Mouse (Mus musculus): ENCODE data around the gene Slc26a6. TPM values are rescaled to one million over a fixed set of nuclear protein-coding genes. Genes with fewer than 3 reads are reported as not detected.
A peak's percentile ranks its signal among the peaks of the same experiment; 100 is the strongest.

Slc26a6 gene
- polyA plus RNA-seq, 1 experiment from 2014 or later: 14.5 TPM

GRCm38 (mm10) chr9:108936418-108937364 is 83.6 kb downstream of the Slc26a6 start, which contains the start of gene Uqcrc1:
Gene Uqcrc1, plus strand, starts transcription at chr9:108936633.
- no peaks in the 10 kb centered on the region for H3K9me3 ChIP-seq (ENCODE audit: control insufficient read depth, low read length)
- H3K36me3 ChIP-seq (ENCODE audit: control insufficient read depth, insufficient read depth, low read length): peaks cover 30% of the 10 kb centered on the region
- H3K27ac ChIP-seq (ENCODE audit: low read depth, low read length): no peak within 1 kb of the TSS
- 1% methylated on average over 58 of the region's 58 CpGs for WGBS
- H3K9ac ChIP-seq (ENCODE audit: low read depth, low read length): peak within 1 kb of the TSS; percentile 80
- peak within 1 kb of the TSS; percentile 94 for H3K4me3 ChIP-seq (ENCODE audit: low read length)
- H3K4me2 ChIP-seq (replicated peaks; ENCODE audit: low read depth, low read length): peak within 1 kb of the TSS; percentile 72
- H3K27me3 ChIP-seq (ENCODE audit: control insufficient read depth, insufficient read depth, low read length): no peaks in the 10 kb centered on the region
- ATAC-seq (ENCODE audit: low FRiP score, low TSS enrichment): peak; percentile 93
- peaks cover 4% of the 10 kb centered on the region for H3K4me1 ChIP-seq (ENCODE audit: control insufficient read depth, insufficient read depth, low read length)

GRCm38 (mm10) chr9:108945111-108945510 is 92.0 kb downstream of the Slc26a6 start:
- H3K36me3 ChIP-seq (ENCODE audit: control insufficient read depth, insufficient read depth, low read length): peaks cover 80% of the 10 kb centered on the region
- H3K9ac ChIP-seq (ENCODE audit: low read depth, low read length): no peak overlapping the region
- no peaks in the 10 kb centered on the region for H3K9me3 ChIP-seq (ENCODE audit: control insufficient read depth, low read length)
- no peak overlapping the region for H3K4me3 ChIP-seq (ENCODE audit: low read length)
- H3K27ac ChIP-seq (ENCODE audit: low read depth, low read length): no peak overlapping the region
- no peak for ATAC-seq (ENCODE audit: low FRiP score, low TSS enrichment)
- H3K27me3 ChIP-seq (ENCODE audit: control insufficient read depth, insufficient read depth, low read length): no peaks in the 10 kb centered on the region
- no peak overlapping the region for H3K4me2 ChIP-seq (replicated peaks; ENCODE audit: low read depth, low read length)
- 87% methylated on average over 9 of the region's 9 CpGs for WGBS
- H3K4me1 ChIP-seq (ENCODE audit: control insufficient read depth, insufficient read depth, low read length): peaks cover 3% of the 10 kb centered on the region; the same call in 1 of the 2 replicates

GRCm38 (mm10) chr9:108945608-108946007 is 92.5 kb downstream of the Slc26a6 start:
- Histone ChIP-seq H3K9me3 (ENCODE audit: control insufficient read depth, low read length) (no peaks in the 10 kb centered on the region), H3K4me3 (ENCODE audit: low read length) (no peak overlapping the region), H3K27me3 (ENCODE audit: control insufficient read depth, insufficient read depth, low read length) (no peaks in the 10 kb centered on the region), H3K4me1 (ENCODE audit: control insufficient read depth, insufficient read depth, low read length) (peaks cover 3% of the 10 kb centered on the region; the same call in 1 of the 2 replicates), H3K27ac (ENCODE audit: low read depth, low read length) (no peak overlapping the region), H3K9ac (ENCODE audit: low read depth, low read length) (no peak overlapping the region), H3K4me2 (replicated peaks; ENCODE audit: low read depth, low read length) (no peak overlapping the region), H3K36me3 (ENCODE audit: control insufficient read depth, insufficient read depth, low read length) (peaks cover 81% of the 10 kb centered on the region)
- 89% methylated on average over 5 of the region's 5 CpGs for WGBS
- ATAC-seq (ENCODE audit: low FRiP score, low TSS enrichment): no peak

GRCm38 (mm10) chr9:108949231-108949966 is 96.3 kb downstream of the Slc26a6 start:
- peak overlapping the region; percentile 77; the same call in 1 of the 2 replicates for H3K27ac ChIP-seq (ENCODE audit: low read depth, low read length)
- H3K4me2 ChIP-seq (replicated peaks; ENCODE audit: low read depth, low read length): no peak overlapping the region
- no peak overlapping the region for H3K9ac ChIP-seq (ENCODE audit: low read depth, low read length)
- peaks cover 8% of the 10 kb centered on the region; the same call in 1 of the 2 replicates for H3K27me3 ChIP-seq (ENCODE audit: control insufficient read depth, insufficient read depth, low read length)
- H3K9me3 ChIP-seq (ENCODE audit: control insufficient read depth, low read length): no peaks in the 10 kb centered on the region
- H3K36me3 ChIP-seq (ENCODE audit: control insufficient read depth, insufficient read depth, low read length): peaks cover 58% of the 10 kb centered on the region
- 69% methylated on average over 13 of the region's 13 CpGs for whole genome bisulfite sequencing
- H3K4me1 ChIP-seq (ENCODE audit: control insufficient read depth, insufficient read depth, low read length): peaks cover 8% of the 10 kb centered on the region; the same call in 1 of the 2 replicates
- H3K4me3 ChIP-seq (ENCODE audit: low read length): no peak overlapping the region
- ATAC-seq (ENCODE audit: low FRiP score, low TSS enrichment): peak; percentile 47; the same call in 1 of the 2 replicates

- 86% methylated on average over 9 of the region's 9 CpGs for WGBS
- peaks cover 50% of the 10 kb centered on the region for H3K36me3 ChIP-seq (ENCODE audit: control insufficient read depth, insufficient read depth, low read length)
- H3K9ac ChIP-seq (ENCODE audit: low read depth, low read length): no peak overlapping the region
- no peaks in the 10 kb centered on the region for H3K9me3 ChIP-seq (ENCODE audit: control insufficient read depth, low read length)
- H3K27me3 ChIP-seq (ENCODE audit: control insufficient read depth, insufficient read depth, low read length): peaks cover 8% of the 10 kb centered on the region; the same call in 1 of the 2 replicates
- H3K4me2 ChIP-seq (replicated peaks; ENCODE audit: low read depth, low read length): no peak overlapping the region
- H3K4me1 ChIP-seq (ENCODE audit: control insufficient read depth, insufficient read depth, low read length): peaks cover 8% of the 10 kb centered on the region; the same call in 1 of the 2 replicates
- ATAC-seq (ENCODE audit: low FRiP score, low TSS enrichment): no peak
- H3K27ac ChIP-seq (ENCODE audit: low read depth, low read length): peak overlapping the region; percentile 66; the same call in 1 of the 2 replicates
- H3K4me3 ChIP-seq (ENCODE audit: low read length): no peak overlapping the region
Measured at GRCm38 (mm10) chr9:108949967-108950728, 97.1 kb downstream of the Slc26a6 start.

- Histone ChIP-seq H3K27me3 (ENCODE audit: control insufficient read depth, insufficient read depth, low read length) (peaks cover 8% of the 10 kb centered on the region; the same call in 1 of the 2 replicates), H3K4me2 (replicated peaks; ENCODE audit: low read depth, low read length) (peak within 1 kb of the TSS; percentile 45), H3K36me3 (ENCODE audit: control insufficient read depth, insufficient read depth, low read length) (peaks cover 24% of the 10 kb centered on the region), H3K27ac (ENCODE audit: low read depth, low read length) (no peak within 1 kb of the TSS), H3K9me3 (ENCODE audit: control insufficient read depth, low read length) (no peaks in the 10 kb centered on the region), H3K9ac (ENCODE audit: low read depth, low read length) (peak within 1 kb of the TSS; percentile 42; the same call in 1 of the 2 replicates), H3K4me3 (ENCODE audit: low read length) (peak within 1 kb of the TSS; percentile 20), H3K4me1 (ENCODE audit: control insufficient read depth, insufficient read depth, low read length) (peaks cover 8% of the 10 kb centered on the region; the same call in 1 of the 2 replicates)
- WGBS: 12% methylated on average over 15 of the region's 15 CpGs
- no peak for ATAC-seq (ENCODE audit: low FRiP score, low TSS enrichment)
Measured at GRCm38 (mm10) chr9:108953081-108953636, 100.1 kb downstream of the Slc26a6 start, which contains the start of gene Col7a1. Gene Col7a1, plus strand, starts transcription at chr9:108953586.

GRCm38 (mm10) chr9:108955241-108955640 is 102.2 kb downstream of the Slc26a6 start:
- Histone ChIP-seq H3K36me3 (ENCODE audit: control insufficient read depth, insufficient read depth, low read length) (peaks cover 3% of the 10 kb centered on the region), H3K9me3 (ENCODE audit: control insufficient read depth, low read length) (no peaks in the 10 kb centered on the region), H3K27ac (ENCODE audit: low read depth, low read length) (no peak overlapping the region), H3K4me1 (ENCODE audit: control insufficient read depth, insufficient read depth, low read length) (0 out of 2 replicates have a peak, but pooled peaks cover 5% of the 10 kb centered on the region), H3K4me3 (ENCODE audit: low read length) (no peak overlapping the region), H3K9ac (ENCODE audit: low read depth, low read length) (no peak overlapping the region), H3K27me3 (ENCODE audit: control insufficient read depth, insufficient read depth, low read length) (peaks cover 8% of the 10 kb centered on the region; the same call in 1 of the 2 replicates), H3K4me2 (replicated peaks; ENCODE audit: low read depth, low read length) (no peak overlapping the region)
- ATAC-seq (ENCODE audit: low FRiP score, low TSS enrichment): no peak
- 80% methylated on average over 11 of the region's 11 CpGs for WGBS

- H3K36me3 ChIP-seq (ENCODE audit: control insufficient read depth, insufficient read depth, low read length): no peaks in the 10 kb centered on the region
- H3K27ac ChIP-seq (ENCODE audit: low read depth, low read length): no peak overlapping the region
- H3K9ac ChIP-seq (ENCODE audit: low read depth, low read length): no peak overlapping the region
- WGBS: 92% methylated on average over 11 of the region's 11 CpGs
- H3K4me2 ChIP-seq (replicated peaks; ENCODE audit: low read depth, low read length): no peak overlapping the region
- no peak overlapping the region for H3K4me3 ChIP-seq (ENCODE audit: low read length)
- no peaks in the 10 kb centered on the region for H3K9me3 ChIP-seq (ENCODE audit: control insufficient read depth, low read length)
- H3K27me3 ChIP-seq (ENCODE audit: control insufficient read depth, insufficient read depth, low read length): peaks cover 8% of the 10 kb centered on the region; the same call in 1 of the 2 replicates
- 0 out of 2 replicates have a peak, but pooled peaks cover 5% of the 10 kb centered on the region for H3K4me1 ChIP-seq (ENCODE audit: control insufficient read depth, insufficient read depth, low read length)
- ATAC-seq (ENCODE audit: low FRiP score, low TSS enrichment): no peak
Measured at GRCm38 (mm10) chr9:108955846-108956245, 102.8 kb downstream of the Slc26a6 start.
